Mouse (Mus musculus): ENCODE results near the gene Cyth3.

Cyth3 gene

DNA sequence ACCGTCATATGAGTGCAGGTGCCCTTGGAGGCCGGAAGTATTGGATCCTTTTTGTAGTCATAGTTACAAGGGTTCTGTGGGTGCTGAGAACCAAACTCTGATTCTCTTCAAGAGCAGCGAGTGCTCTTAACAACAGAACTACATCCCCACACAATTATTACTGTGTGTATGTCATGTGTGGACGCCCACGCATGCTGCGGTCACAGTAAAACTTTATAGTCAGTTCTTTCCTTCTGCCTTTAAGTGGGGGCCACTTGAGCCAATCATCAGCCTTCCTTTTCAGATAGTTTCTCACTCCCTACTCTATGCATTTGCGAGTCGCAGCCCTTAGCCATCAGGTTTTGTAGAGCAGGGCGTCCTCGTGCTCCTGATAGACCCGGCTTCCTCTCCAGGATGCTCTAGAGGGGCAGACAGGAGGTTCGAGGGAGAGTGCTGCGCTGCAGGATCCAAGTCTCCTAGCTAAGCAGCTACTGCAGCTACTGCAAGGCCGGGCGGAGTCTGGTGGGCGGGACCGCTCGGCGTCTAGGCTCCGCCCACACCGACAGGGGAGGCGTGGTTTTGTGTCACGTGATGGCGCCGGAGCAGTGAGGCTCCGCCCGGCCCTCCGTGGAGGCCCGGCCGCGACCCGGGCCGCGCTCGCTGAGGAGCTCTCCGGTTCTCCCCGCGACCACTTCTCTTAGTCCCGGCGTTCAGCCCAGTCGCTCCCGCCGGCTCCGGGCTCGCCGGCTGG is at the start of gene Cyth3:
Gene Cyth3, plus strand, starts transcription at position 555 of the 730 bp plus-strand sequence.
- peak; percentile 91 to 97 for DNase-seq (ENCODE audit: low read depth in 2 of 2, low spot score in 2 of 2)

- DNase-seq (ENCODE audit: low read depth in 2 of 2, low spot score in 2 of 2): no peak
These were observed 49.2 kb upstream of the Cyth3 start for GRCm38 (mm10) chr5:143573067-143573466.

DNA sequence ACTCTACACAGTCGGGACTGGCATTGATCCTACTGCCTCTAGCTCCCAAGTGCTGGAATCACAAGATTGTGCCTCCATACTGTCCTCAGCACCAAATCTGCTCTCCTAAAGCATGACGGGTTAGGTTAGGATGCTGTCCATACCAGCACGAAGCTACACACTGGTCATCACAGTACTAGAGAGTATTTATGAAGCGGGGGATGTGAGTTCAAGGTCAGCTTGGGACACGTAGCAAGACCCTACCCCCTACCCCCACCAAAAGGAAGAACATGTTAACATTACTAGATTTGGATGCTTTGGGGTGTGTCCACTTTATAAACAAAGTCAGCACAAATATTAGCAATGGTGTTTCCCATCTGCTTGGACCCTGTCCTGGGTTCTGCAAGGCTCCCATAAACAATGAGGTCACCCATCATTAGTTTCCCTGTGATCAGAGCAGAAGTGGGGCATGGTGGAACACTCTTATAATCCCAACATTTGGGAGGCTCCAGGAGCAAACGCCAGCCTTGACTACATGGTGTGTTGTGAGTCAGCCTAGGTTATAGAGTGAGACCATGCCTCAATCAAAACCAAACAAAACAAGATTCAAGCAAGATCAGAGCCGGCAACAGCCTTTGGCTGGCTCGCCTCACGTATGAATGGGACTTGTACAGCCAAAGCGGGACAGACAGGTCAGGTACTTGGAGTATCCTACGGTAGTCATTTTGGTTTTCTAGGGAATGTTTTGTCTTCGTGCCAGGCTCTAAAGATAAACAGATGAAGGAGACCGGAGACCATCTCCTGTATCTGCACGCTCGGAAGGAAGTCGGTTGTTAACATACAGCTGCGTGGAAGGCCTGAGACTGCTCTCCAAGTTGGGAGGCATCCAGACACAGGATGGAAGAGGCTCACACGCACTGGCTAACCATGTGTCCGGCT is 47.7 kb upstream of the Cyth3 start:
- no peak for DNase-seq (ENCODE audit: low read depth in 2 of 2, low spot score in 2 of 2)

GRCm38 (mm10) chr5:143579537-143580203 is 42.6 kb upstream of the Cyth3 start:
- DNase-seq (ENCODE audit: low read depth in 2 of 2, low spot score in 2 of 2): no peak

DNA sequence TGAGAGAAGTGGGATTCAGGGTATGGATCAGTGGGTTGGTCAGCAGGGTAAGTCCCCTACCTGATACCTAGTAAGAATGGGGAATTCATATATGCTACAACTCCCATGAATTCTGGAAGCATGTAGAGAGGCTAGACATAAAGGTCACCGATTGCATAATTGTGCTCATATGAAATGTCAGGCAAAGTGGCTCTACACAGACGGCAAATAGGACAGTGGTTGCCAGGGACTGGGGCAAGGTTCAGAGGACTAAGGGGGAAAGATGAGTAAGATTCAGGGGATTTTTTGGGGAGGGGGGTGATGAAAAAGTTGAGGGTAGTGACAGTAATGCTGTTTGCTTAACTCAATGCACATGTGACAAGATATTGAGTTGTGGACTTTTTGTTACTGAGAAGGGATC is 41.3 kb upstream of the Cyth3 start:
- no peak for DNase-seq (ENCODE audit: low read depth in 2 of 2, low spot score in 2 of 2)

DNA sequence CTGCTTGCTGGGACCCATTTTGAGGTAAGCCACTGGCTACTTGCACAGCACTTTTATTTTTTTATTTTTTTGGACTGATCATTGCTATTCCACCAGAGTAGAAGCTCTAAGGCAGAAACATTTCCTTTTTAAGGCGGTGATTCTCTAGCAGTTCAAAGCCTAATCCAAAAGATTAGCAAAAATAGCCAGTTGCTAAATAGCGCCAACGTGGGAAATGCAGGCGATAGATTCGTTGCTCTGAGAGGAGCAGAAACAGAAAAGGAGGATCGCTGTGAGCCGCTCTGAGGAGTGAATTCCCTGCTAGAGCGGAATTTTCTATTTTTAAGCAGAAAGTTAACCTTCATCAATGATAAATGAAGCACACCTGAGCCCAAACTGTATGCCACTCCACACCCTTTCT is 40.4 kb upstream of the Cyth3 start:
- DNase-seq (ENCODE audit: low read depth in 2 of 2, low spot score in 2 of 2): no peak

DNA sequence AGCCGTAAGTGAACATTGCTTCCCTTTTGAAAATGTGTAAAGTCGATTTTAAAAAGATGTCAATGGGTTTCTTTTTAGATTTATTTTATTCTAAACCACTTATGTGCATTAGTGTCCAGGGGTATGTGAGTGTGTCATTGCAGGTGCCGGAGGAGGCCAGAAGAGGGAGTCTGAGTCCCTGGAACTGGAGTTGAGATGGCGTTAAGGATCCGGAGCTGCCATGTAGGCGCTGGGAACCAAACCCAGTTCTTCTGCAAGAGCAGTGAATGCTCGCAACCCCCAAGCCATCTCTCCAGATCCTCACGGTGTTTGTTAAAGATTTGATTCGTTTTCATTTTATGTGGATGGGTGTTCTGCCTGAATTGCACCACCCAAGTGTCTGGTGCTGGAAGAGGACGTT is 39.2 kb upstream of the Cyth3 start:
- DNase-seq (ENCODE audit: low read depth in 2 of 2, low spot score in 2 of 2): no peak

DNA sequence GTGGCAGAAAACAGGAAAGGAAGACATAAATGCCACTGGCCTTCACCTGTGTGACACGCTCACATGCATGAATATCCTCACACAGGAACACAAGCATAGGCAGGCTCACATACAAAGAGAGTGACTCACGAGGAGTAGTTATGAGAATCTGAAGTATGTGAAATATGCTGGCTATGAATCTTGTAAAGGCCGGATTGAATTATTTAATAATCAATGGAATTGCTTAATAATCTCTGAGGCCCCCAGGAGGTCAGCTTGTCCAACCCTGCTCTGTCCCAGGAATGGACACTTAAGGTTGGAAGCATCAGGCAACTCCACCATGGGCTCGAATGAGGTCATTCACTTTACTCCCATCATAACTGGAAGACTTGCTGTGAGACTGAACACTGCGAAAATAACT is 37.3 kb upstream of the Cyth3 start:
- no peak for DNase-seq (ENCODE audit: low read depth in 2 of 2, low spot score in 2 of 2)

- no peak for DNase-seq (ENCODE audit: low read depth in 2 of 2, low spot score in 2 of 2)
These were observed 35.9 kb upstream of the Cyth3 start for GRCm38 (mm10) chr5:143586386-143586785.

GRCm38 (mm10) chr5:143589108-143589507 is 33.1 kb upstream of the Cyth3 start:
- no peak for DNase-seq (ENCODE audit: low read depth in 2 of 2, low spot score in 2 of 2)

DNA sequence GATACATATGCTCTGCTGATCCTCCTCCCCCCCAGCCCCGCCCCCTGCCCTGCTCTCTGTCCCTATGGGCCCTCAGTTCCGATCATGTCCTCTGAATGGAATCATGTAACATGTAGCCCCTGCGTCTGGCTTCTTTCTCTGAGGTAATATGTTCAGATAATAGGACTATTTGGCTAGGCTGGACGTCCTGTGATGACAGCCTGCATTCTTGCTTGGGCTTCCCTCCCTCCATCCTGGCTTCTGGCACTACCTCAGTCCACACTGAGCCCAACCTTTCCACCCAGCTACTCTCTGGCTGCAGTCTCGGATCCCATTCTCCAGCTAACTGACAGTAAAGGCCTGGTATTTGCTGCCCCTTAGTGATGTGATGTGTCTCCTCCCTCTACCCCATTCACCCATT is 29.3 kb upstream of the Cyth3 start:
- DNase-seq (ENCODE audit: low read depth in 2 of 2, low spot score in 2 of 2): no peak

DNA sequence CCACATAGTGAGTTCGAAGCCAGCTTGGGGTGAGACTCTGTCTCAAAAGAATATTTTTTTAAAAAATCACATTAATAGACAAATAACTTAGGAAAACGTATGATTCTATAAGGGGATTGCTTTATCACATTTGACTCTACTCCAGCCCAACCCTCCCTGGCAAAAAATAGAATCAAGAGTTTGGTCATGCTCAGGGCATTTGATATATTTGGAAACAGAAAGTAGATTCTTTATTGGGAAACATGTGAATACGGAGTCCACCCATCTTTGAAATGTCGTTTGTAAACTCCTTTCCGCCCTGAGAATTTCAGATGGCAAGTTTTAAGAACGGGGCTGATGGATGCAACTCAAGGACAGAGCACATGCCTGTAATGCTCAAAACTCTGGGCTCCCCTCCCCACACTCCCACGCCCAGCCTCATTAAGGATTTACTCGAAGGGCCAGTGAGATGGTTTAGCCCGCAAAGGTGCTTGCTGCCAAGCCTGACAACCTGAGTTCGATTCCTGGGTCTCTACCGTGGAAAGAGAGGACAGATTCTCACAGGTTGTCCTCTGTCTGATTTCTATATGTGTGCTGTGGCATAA is 28.6 kb upstream of the Cyth3 start:
- DNase-seq (ENCODE audit: low read depth in 2 of 2, low spot score in 2 of 2): no peak

- DNase-seq (ENCODE audit: low read depth in 2 of 2, low spot score in 2 of 2): no peak
These were observed 27.8 kb upstream of the Cyth3 start for GRCm38 (mm10) chr5:143594291-143595065.

DNA sequence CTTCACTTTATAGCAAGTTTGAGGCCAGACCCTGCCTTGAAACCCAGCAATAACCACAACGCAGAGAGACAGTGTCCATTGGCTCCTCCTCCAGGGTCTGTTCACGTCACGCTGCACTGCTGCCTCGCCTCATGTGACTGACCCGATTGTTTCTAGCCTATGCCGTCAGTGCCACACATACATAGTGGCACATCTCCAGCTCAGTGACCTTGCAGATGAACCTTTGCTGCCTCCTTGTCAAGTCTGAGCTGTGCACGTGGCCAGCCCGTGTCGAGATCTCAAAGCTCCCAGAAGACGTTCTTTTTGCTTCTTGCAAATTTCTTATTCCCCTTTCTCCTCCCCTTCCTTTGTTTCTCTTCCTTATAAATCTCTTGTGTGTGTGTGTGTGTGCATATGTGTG is 20.2 kb upstream of the Cyth3 start:
- no peak for DNase-seq (ENCODE audit: low read depth in 2 of 2, low spot score in 2 of 2)

- no peak for DNase-seq (ENCODE audit: low read depth in 2 of 2, low spot score in 2 of 2)
These were observed 18.0 kb upstream of the Cyth3 start for GRCm38 (mm10) chr5:143604157-143604774.

DNA sequence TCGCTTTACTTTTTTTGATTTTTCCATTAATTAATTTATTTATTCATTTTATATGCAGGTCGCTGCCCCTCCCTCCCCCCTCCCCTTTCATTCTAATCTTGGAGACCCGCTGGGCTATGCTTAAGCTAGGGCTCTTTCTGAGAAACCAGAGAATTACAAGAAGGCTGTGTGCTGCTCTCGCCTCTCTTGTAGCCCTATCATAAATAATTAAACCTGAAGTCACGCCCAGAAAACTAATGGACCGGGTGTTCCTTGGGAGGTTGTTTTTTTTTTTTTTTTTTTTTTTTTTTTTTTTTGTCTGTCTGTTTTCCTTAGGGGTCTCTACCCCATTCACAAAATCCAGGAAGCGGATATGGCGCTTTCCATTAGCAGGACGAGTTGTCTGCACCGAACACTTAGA is 15.5 kb upstream of the Cyth3 start:
- no peak for DNase-seq (ENCODE audit: low read depth in 2 of 2, low spot score in 2 of 2)

DNA sequence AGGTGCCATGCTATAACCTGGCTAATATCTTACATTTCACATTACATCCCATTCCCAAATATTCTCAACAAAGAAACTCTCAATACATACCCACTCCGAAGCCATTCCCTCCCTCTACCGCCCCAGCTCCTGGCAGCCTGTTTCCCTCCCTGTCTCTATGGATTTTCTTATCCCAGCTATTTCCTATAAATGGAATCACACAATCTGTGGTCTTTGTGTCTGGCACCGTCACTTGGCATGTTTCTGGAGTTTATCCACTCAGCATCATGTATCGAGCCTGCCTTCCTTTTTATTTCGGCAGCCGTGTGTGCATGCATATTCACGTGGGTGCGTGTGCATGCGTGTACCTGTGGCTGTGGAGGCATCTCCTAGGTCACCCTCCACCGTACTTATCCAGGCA is 14.1 kb upstream of the Cyth3 start:
- DNase-seq (ENCODE audit: low read depth in 2 of 2, low spot score in 2 of 2): no peak

- DNase-seq (ENCODE audit: low read depth in 2 of 2, low spot score in 2 of 2): no peak
These were observed 10.3 kb upstream of the Cyth3 start for GRCm38 (mm10) chr5:143611954-143612353.

DNA sequence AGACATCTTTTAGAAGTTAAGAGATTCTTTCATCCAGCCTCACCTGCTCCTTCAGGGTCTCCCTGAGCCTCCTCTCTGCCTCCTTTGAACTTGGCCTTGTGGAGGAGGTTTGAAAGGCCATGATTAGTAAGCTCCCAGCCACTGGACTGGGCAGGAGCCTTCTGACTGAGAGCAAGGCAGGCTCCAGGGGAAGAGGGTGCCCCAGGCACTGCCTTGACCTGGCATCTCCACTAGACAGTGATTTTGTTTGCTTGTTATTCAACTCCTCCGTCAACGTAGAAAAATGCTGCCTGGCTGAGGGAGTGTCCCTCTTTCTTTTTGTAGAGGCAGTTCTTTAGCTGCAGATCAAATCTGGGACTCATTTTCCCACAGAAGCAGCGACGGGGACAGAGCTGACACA is 9.0 kb upstream of the Cyth3 start:
- no peak for DNase-seq (ENCODE audit: low read depth in 2 of 2, low spot score in 2 of 2)

- DNase-seq (ENCODE audit: low read depth in 2 of 2, low spot score in 2 of 2): no peak
These were observed 7.7 kb upstream of the Cyth3 start for GRCm38 (mm10) chr5:143614519-143614918.
